Mouse (Mus musculus) gastrocnemius, postnatal 10 days (tissue): Measurements from ENCODE around the gene Fyco1. TPM values are rescaled to one million over a fixed set of nuclear protein-coding genes. Genes with fewer than 3 reads are reported as not detected.

Experiments used
- DNase-seq: peaks from one replicate; pipeline ENCODE4 v3.0.0; 2021; ENCODE audit warnings: mixed read lengths
- long read RNA-seq, 2 experiments: library from polyadenylated mRNA; stranded (forward); transcript quantifications; one replicate each; pipeline ENCODE4 v2.0.0; 2021
- total RNA-seq, 2 experiments: library from RNA; stranded (reverse); gene quantifications; 2 replicates each; pipeline ENCODE4 v1.2.3; 2021

Gene Fyco1
- 100 to 1,000 TPM; 158 to 173 TPM for total RNA-seq
- long read RNA-seq, experiment 1, full-length matches to known transcripts: 21 of 48 reads
- long read RNA-seq, experiment 1, partial matches to known transcripts: 10 of 48 reads
- long read RNA-seq, experiment 1, other reads (novel, unspliced or antisense): 17 of 48 reads
- long read RNA-seq, experiment 2, full-length matches to known transcripts: 25 of 52 reads
- long read RNA-seq, experiment 2, partial matches to known transcripts: 8 of 52 reads
- long read RNA-seq, experiment 2, other reads (novel, unspliced or antisense): 19 of 52 reads

- peak; percentile 85 for DNase-seq
Observed at GRCm38 (mm10) chr9:123851713-123852448, at the start of gene Fyco1. Fyco1 (minus strand) TSS chr9:123851899.

GRCm38 (mm10) chr9:123872049-123872448, 20.4 kb upstream of the Fyco1 start:
- no peak for DNase-seq

- DNase-seq: no peak
Observed at GRCm38 (mm10) chr9:123869167-123869784, 17.6 kb upstream of the Fyco1 start.

- no peak for DNase-seq
Observed at GRCm38 (mm10) chr9:123863641-123864040, 11.9 kb upstream of the Fyco1 start.

GRCm38 (mm10) chr9:123862895-123863616, 11.4 kb upstream of the Fyco1 start:
- no peak for DNase-seq

GRCm38 (mm10) chr9:123861929-123862328, 10.2 kb upstream of the Fyco1 start, which contains the start of gene Xcr1:
Xcr1 (minus strand) TSS chr9:123862029.
- no peak for DNase-seq

GRCm38 (mm10) chr9:123856836-123857235, 5.1 kb upstream of the Fyco1 start:
- DNase-seq: no peak

GRCm38 (mm10) chr9:123852449-123853390, 1.0 kb upstream of the Fyco1 start:
- DNase-seq: no peak

- DNase-seq: peak; percentile 63
Observed at GRCm38 (mm10) chr9:123851062-123851712, 512 bp downstream of the Fyco1 start.

GRCm38 (mm10) chr9:123850705-123851061, 1.0 kb downstream of the Fyco1 start:
- peak; percentile 19 for DNase-seq

GRCm38 (mm10) chr9:123849976-123850695, 1.6 kb downstream of the Fyco1 start:
- no peak for DNase-seq

GRCm38 (mm10) chr9:123846490-123846889, 5.2 kb downstream of the Fyco1 start:
- no peak for DNase-seq

GRCm38 (mm10) chr9:123845120-123845519, 6.6 kb downstream of the Fyco1 start:
- DNase-seq: no peak

GRCm38 (mm10) chr9:123844468-123844867, 7.2 kb downstream of the Fyco1 start:
- no peak for DNase-seq

- no peak for DNase-seq
Observed at GRCm38 (mm10) chr9:123840243-123840642, 11.5 kb downstream of the Fyco1 start.

GRCm38 (mm10) chr9:123835851-123836250, 15.8 kb downstream of the Fyco1 start:
- DNase-seq: no peak

- DNase-seq: no peak
Observed at GRCm38 (mm10) chr9:123828916-123829315, 22.8 kb downstream of the Fyco1 start.

- no peak for DNase-seq
Observed at GRCm38 (mm10) chr9:123826631-123827030, 25.1 kb downstream of the Fyco1 start.

GRCm38 (mm10) chr9:123818601-123819000, 33.1 kb downstream of the Fyco1 start:
- DNase-seq: no peak

- DNase-seq: no peak
Observed at GRCm38 (mm10) chr9:123815996-123816395, 35.7 kb downstream of the Fyco1 start.
